Mouse (Mus musculus) small intestine, adult 2 months (tissue): Measurements from ENCODE around the gene A730015C16Rik. TPM values are rescaled to one million over a fixed set of nuclear protein-coding genes. Genes with fewer than 3 reads are reported as not detected.

ENCODE experiments used
- H3K27ac ChIP-seq: fragments of 200-500 bp; 2 replicates; pipeline ENCODE4 v1.5.1; 2012; ENCODE audit warnings: low read depth, low read length, control low read depth, inconsistent platforms; ENCODE audit not compliant: insufficient read depth
- H3K27me3 ChIP-seq: fragments of 200-500 bp; 2 replicates; pipeline ENCODE4 v1.6.1; 2012; ENCODE audit warnings: mild to moderate bottlenecking, moderate library complexity, low read length, inconsistent platforms; ENCODE audit not compliant: control insufficient read depth, insufficient read depth
- H3K36me3 ChIP-seq: fragments of 200-500 bp; 2 replicates; pipeline ENCODE4 v1.6.1; 2012; ENCODE audit warnings: mild to moderate bottlenecking, low read length, control low read depth, inconsistent platforms; ENCODE audit not compliant: control insufficient read depth, insufficient read depth
- H3K4me1 ChIP-seq: fragments of 200-500 bp; 2 replicates; pipeline ENCODE4 v1.6.1; 2012; ENCODE audit warnings: low read length, inconsistent platforms, mixed read lengths; ENCODE audit not compliant: control insufficient read depth, insufficient read depth, insufficient read length
- H3K4me3 ChIP-seq: fragments of 200-500 bp; 2 replicates; pipeline ENCODE4 v1.5.1; 2012; ENCODE audit warnings: low read depth, mild to moderate bottlenecking, control low read depth, inconsistent platforms, low read length, moderate library complexity
- CTCF ChIP-seq: fragments of 200-500 bp; IDR thresholded peaks from 2 replicates; pipeline ENCODE4 v1.5.1; 2012; ENCODE audit warnings: low read depth, mild to moderate bottlenecking, control low read depth, inconsistent platforms, low read length, moderate library complexity, mixed read lengths; ENCODE audit not compliant: insufficient replicate concordance, insufficient read length; ENCODE audit errors: extremely low read depth
- POLR2A ChIP-seq: fragments of 200-500 bp; IDR thresholded peaks from 2 replicates; pipeline ENCODE4 v1.6.1; 2012; ENCODE audit warnings: low read depth, mild to moderate bottlenecking, control low read depth, inconsistent platforms, low read length, moderate library complexity
- WGBS: fragments of 180-500 bp; shearing (Covaris S2); methylation state at CpG from one replicate; pipeline ENCODE4 v1.1.7; 2018; 5-methylcytosine and 5-hydroxymethylcytosine counted together
- polyA plus RNA-seq: library from polyadenylated mRNA; depleted of rRNA; stranded (reverse); fragments of >200 nt; gene quantifications from 2 replicates; pipeline ENCODE4 v1.2.3, GENCODE M21; 2012; rRNA removed

Gene A730015C16Rik
- 0.13 and 0.15 TPM in 2 replicates for polyA plus RNA-seq

- WGBS, result 2% methylated on average over 20 of the region's 20 CpGs
- TF ChIP-seq CTCF (no peak), POLR2A (no peak)
- Histone ChIP-seq H3K27me3 (no peaks in the 10 kb centered on the region), H3K4me3 (peak within 1 kb of the TSS; percentile 98), H3K27ac (peak within 1 kb of the TSS; percentile 45), H3K36me3 (peaks cover 13% of the 10 kb centered on the region), H3K4me1 (peaks cover 8% of the 10 kb centered on the region; the same call in 1 of the 2 replicates)
These were observed at the start of gene A730015C16Rik for GRCm38 (mm10) chr4:108848505-108848848. Gene A730015C16Rik, minus strand, starts transcription at chr4:108848619.

GRCm38 (mm10) chr4:108890876-108891275 lies 42.5 kb upstream of the A730015C16Rik start:
- no peaks in the 10 kb centered on the region for H3K4me1 ChIP-seq
- H3K27me3 ChIP-seq, result no peaks in the 10 kb centered on the region
- WGBS, result 81% methylated on average over 6 of the region's 6 CpGs
- H3K4me3 ChIP-seq, result no peak overlapping the region
- no peaks in the 10 kb centered on the region for H3K36me3 ChIP-seq
- no peak overlapping the region for H3K27ac ChIP-seq
- TF ChIP-seq POLR2A (no peak), CTCF (no peak)

- H3K4me1 ChIP-seq, result no peaks in the 10 kb centered on the region
- H3K4me3 ChIP-seq, result no peak overlapping the region
- H3K27me3 ChIP-seq, result no peaks in the 10 kb centered on the region
- no peaks in the 10 kb centered on the region for H3K36me3 ChIP-seq
- 67% methylated on average over 4 of the region's 4 CpGs for WGBS
- TF ChIP-seq CTCF (no peak), POLR2A (no peak)
- no peak overlapping the region for H3K27ac ChIP-seq
These were observed 39.0 kb upstream of the A730015C16Rik start for GRCm38 (mm10) chr4:108887456-108887855.

GRCm38 (mm10) chr4:108883815-108884214 lies 35.4 kb upstream of the A730015C16Rik start:
- 72% methylated on average over 13 of the region's 13 CpGs for WGBS
- TF ChIP-seq CTCF (no peak), POLR2A (no peak)

GRCm38 (mm10) chr4:108878963-108879822 lies 30.8 kb upstream of the A730015C16Rik start, which contains the start of gene Rab3b:
Gene Rab3b, plus strand, starts transcription at chr4:108879063.
- no peak for TF ChIP-seq CTCF
- TF ChIP-seq POLR2A, result no peak
- peaks cover 6% of the 10 kb centered on the region for H3K4me1 ChIP-seq
- WGBS, result 2% methylated on average over 46 of the region's 46 CpGs

More at GRCm38 (mm10) chr4:108883815-108884214, 35.4 kb upstream of the A730015C16Rik start:
- H3K4me1 ChIP-seq, result peaks cover 6% of the 10 kb centered on the region
- no peak overlapping the region for H3K4me3 ChIP-seq
- H3K36me3 ChIP-seq, result no peaks in the 10 kb centered on the region
- H3K27me3 ChIP-seq, result peaks cover 7% of the 10 kb centered on the region
- no peak overlapping the region for H3K27ac ChIP-seq

GRCm38 (mm10) chr4:108877901-108878300 lies 29.5 kb upstream of the A730015C16Rik start:
- TF ChIP-seq POLR2A, result no peak
- TF ChIP-seq CTCF, result no peak
- Histone ChIP-seq H3K27me3 (peaks cover 9% of the 10 kb centered on the region), H3K4me1 (peaks cover 6% of the 10 kb centered on the region), H3K36me3 (no peaks in the 10 kb centered on the region), H3K4me3 (no peak overlapping the region), H3K27ac (no peak overlapping the region)
- 81% methylated on average over 6 of the region's 6 CpGs for WGBS

More at GRCm38 (mm10) chr4:108878963-108879822, 30.8 kb upstream of the A730015C16Rik start, which contains the start of gene Rab3b:
- Histone ChIP-seq H3K4me3 (peak within 1 kb of the TSS; percentile 67), H3K36me3 (no peaks in the 10 kb centered on the region), H3K27ac (no peak within 1 kb of the TSS), H3K27me3 (peaks cover 9% of the 10 kb centered on the region)

- Histone ChIP-seq H3K36me3 (no peaks in the 10 kb centered on the region), H3K27ac (no peak overlapping the region), H3K4me1 (no peaks in the 10 kb centered on the region), H3K27me3 (peaks cover 2% of the 10 kb centered on the region; the same call in 1 of the 2 replicates), H3K4me3 (no peak overlapping the region)
- WGBS, result 84% methylated on average over 5 of the region's 5 CpGs
- TF ChIP-seq POLR2A (no peak), CTCF (no peak)
These were observed 25.3 kb upstream of the A730015C16Rik start for GRCm38 (mm10) chr4:108873746-108874145.
